Mouse (Mus musculus) embryonic facial prominence, embryonic 12.5 days (tissue): ENCODE measurements around the gene Caln1. TPM values are rescaled to one million over a fixed set of nuclear protein-coding genes. Genes with fewer than 3 reads are reported as not detected.

ENCODE experiments used
- ATAC-seq: fragments of 200-750 bp; cut with Nextera tagmentation; 2 replicates; pipeline ENCODE4 v1.8.0; 2017; ENCODE audit not compliant: insufficient number of reproducible peaks, insufficient read depth, low FRiP score, low TSS enrichment
- H3K27ac ChIP-seq: fragments of 300-500 bp; sonication (generic); 2 replicates; pipeline ENCODE4 v1.5.1; 2016; ENCODE audit warnings: mild to moderate bottlenecking
- H3K27me3 ChIP-seq: fragments of 300-500 bp; sonication (generic); 2 replicates; pipeline ENCODE4 v1.6.1; 2016; ENCODE audit warnings: mild to moderate bottlenecking, moderate library complexity
- H3K36me3 ChIP-seq: fragments of 300-500 bp; sonication (generic); 2 replicates; pipeline ENCODE4 v1.6.1; 2016; ENCODE audit warnings: mild to moderate bottlenecking
- H3K4me1 ChIP-seq: fragments of 300-500 bp; sonication (generic); 2 replicates; pipeline ENCODE4 v1.6.1; 2016
- H3K4me2 ChIP-seq: fragments of 300-500 bp; sonication (generic); replicated peaks from 2 replicates; pipeline ENCODE4 v1.6.1; 2016; ENCODE audit warnings: mild to moderate bottlenecking, moderate library complexity
- H3K4me3 ChIP-seq: fragments of 300-500 bp; sonication (generic); 2 replicates; pipeline ENCODE4 v1.5.1; 2016; ENCODE audit warnings: mild to moderate bottlenecking
- H3K9ac ChIP-seq: fragments of 300-500 bp; sonication (generic); 2 replicates; pipeline ENCODE4 v1.6.1; 2016; ENCODE audit warnings: mild to moderate bottlenecking, moderate library complexity
- H3K9me3 ChIP-seq: fragments of 300-500 bp; sonication (generic); 2 replicates; pipeline ENCODE4 v1.6.1; 2016; ENCODE audit warnings: mild to moderate bottlenecking, moderate library complexity
- WGBS: fragments of 180-500 bp; shearing (Covaris S2); methylation state at CpG from one replicate; pipeline ENCODE4 v1.1.7; 2016; 5-methylcytosine and 5-hydroxymethylcytosine counted together
- polyA plus RNA-seq: library from polyadenylated mRNA; unstranded; fragments of >200 nt; fragmentation: Nextera tagmentation; extraction: Ambion mirVana; gene quantifications from 2 replicates; pipeline ENCODE4 v1.2.1, GENCODE M21; 2016

Caln1 gene
- polyA plus RNA-seq, 1 experiment from 2014 or later: 3.1 TPM

- no peak overlapping the region for H3K9ac ChIP-seq
- no peaks in the 10 kb centered on the region for H3K36me3 ChIP-seq
- 69% methylated on average over 6 of the region's 6 CpGs for WGBS
- no peaks in the 10 kb centered on the region for H3K27me3 ChIP-seq
- no peak overlapping the region for H3K27ac ChIP-seq
- H3K9me3 ChIP-seq: no peaks in the 10 kb centered on the region
- no peaks in the 10 kb centered on the region for H3K4me1 ChIP-seq
- H3K4me3 ChIP-seq: no peak overlapping the region
- no peak overlapping the region for H3K4me2 ChIP-seq
- no peak for ATAC-seq
Measured at GRCm38 (mm10) chr5:130395142-130395541, 25.9 kb downstream of the Caln1 start.

- H3K4me1 ChIP-seq: no peaks in the 10 kb centered on the region
- H3K9ac ChIP-seq: no peak overlapping the region
- H3K9me3 ChIP-seq: peaks cover 5% of the 10 kb centered on the region; the same call in 1 of the 2 replicates
- H3K36me3 ChIP-seq: no peaks in the 10 kb centered on the region
- ATAC-seq: no peak
- H3K27me3 ChIP-seq: no peaks in the 10 kb centered on the region
- WGBS: 95% methylated on average over 8 of the region's 8 CpGs
- H3K4me2 ChIP-seq: no peak overlapping the region
- H3K27ac ChIP-seq: no peak overlapping the region
- H3K4me3 ChIP-seq: no peak overlapping the region
Measured at GRCm38 (mm10) chr5:130400136-130400917, 31.1 kb downstream of the Caln1 start.

- Histone ChIP-seq H3K9ac (no peak overlapping the region), H3K36me3 (no peaks in the 10 kb centered on the region), H3K27me3 (no peaks in the 10 kb centered on the region), H3K27ac (no peak overlapping the region), H3K9me3 (peaks cover 5% of the 10 kb centered on the region; the same call in 1 of the 2 replicates), H3K4me3 (no peak overlapping the region), H3K4me2 (no peak overlapping the region), H3K4me1 (no peaks in the 10 kb centered on the region)
- ATAC-seq: no peak
- WGBS: 39% methylated on average over 1 of the region's 1 CpGs
Measured at GRCm38 (mm10) chr5:130405201-130405600, 35.9 kb downstream of the Caln1 start.

GRCm38 (mm10) chr5:130409706-130410105 is 40.5 kb downstream of the Caln1 start:
- no peak overlapping the region for H3K4me2 ChIP-seq
- 92% methylated on average over 6 of the region's 6 CpGs for WGBS
- no peaks in the 10 kb centered on the region for H3K4me1 ChIP-seq
- ATAC-seq: no peak
- H3K9ac ChIP-seq: no peak overlapping the region
- H3K27me3 ChIP-seq: no peaks in the 10 kb centered on the region
- no peak overlapping the region for H3K27ac ChIP-seq
- no peaks in the 10 kb centered on the region for H3K36me3 ChIP-seq
- H3K4me3 ChIP-seq: no peak overlapping the region
- 0 out of 2 replicates have a peak, but pooled peaks cover 8% of the 10 kb centered on the region for H3K9me3 ChIP-seq

GRCm38 (mm10) chr5:130411516-130411915 is 42.3 kb downstream of the Caln1 start:
- no peak overlapping the region for H3K27ac ChIP-seq
- ATAC-seq: no peak
- no peak overlapping the region for H3K4me3 ChIP-seq
- no peaks in the 10 kb centered on the region for H3K36me3 ChIP-seq
- H3K4me1 ChIP-seq: no peaks in the 10 kb centered on the region
- no peak overlapping the region for H3K4me2 ChIP-seq
- H3K9me3 ChIP-seq: 0 out of 2 replicates have a peak, but pooled peaks cover 8% of the 10 kb centered on the region
- no peak overlapping the region for H3K9ac ChIP-seq
- WGBS: 93% methylated on average over 17 of the region's 17 CpGs
- no peaks in the 10 kb centered on the region for H3K27me3 ChIP-seq

GRCm38 (mm10) chr5:130447438-130447837 is 78.2 kb downstream of the Caln1 start:
- Histone ChIP-seq H3K4me1 (peaks cover 11% of the 10 kb centered on the region; the same call in 1 of the 2 replicates), H3K9ac (no peak overlapping the region), H3K4me3 (no peak overlapping the region), H3K27ac (no peak overlapping the region), H3K9me3 (no peaks in the 10 kb centered on the region), H3K4me2 (no peak overlapping the region), H3K27me3 (peaks cover 53% of the 10 kb centered on the region), H3K36me3 (no peaks in the 10 kb centered on the region)
- ATAC-seq: no peak
- 48% methylated on average over 6 of the region's 6 CpGs for whole genome bisulfite sequencing

- peak overlapping the region; percentile 96 for H3K4me2 ChIP-seq
- peak overlapping the region; percentile 57 for H3K9ac ChIP-seq
- WGBS: 2% methylated on average over 20 of the region's 20 CpGs
- H3K27me3 ChIP-seq: peaks cover 53% of the 10 kb centered on the region
- ATAC-seq: peak; percentile 32; the same call in 1 of the 2 replicates
- no peaks in the 10 kb centered on the region for H3K9me3 ChIP-seq
- H3K4me3 ChIP-seq: peak overlapping the region; percentile 51
- H3K4me1 ChIP-seq: peaks cover 11% of the 10 kb centered on the region; the same call in 1 of the 2 replicates
- H3K36me3 ChIP-seq: no peaks in the 10 kb centered on the region
- H3K27ac ChIP-seq: no peak overlapping the region
Measured at GRCm38 (mm10) chr5:130448491-130448890, 79.2 kb downstream of the Caln1 start.

GRCm38 (mm10) chr5:130448931-130449856 is 79.9 kb downstream of the Caln1 start:
- Histone ChIP-seq H3K27ac (no peak overlapping the region), H3K36me3 (no peaks in the 10 kb centered on the region), H3K4me1 (peaks cover 11% of the 10 kb centered on the region; the same call in 1 of the 2 replicates), H3K9me3 (no peaks in the 10 kb centered on the region), H3K4me2 (peak overlapping the region; percentile 96), H3K27me3 (peaks cover 53% of the 10 kb centered on the region), H3K4me3 (peak overlapping the region; percentile 51), H3K9ac (peak overlapping the region; percentile 57)
- under 1% methylated on average over 76 of the region's 77 CpGs for WGBS
- ATAC-seq: peak; percentile 63; the same call in 1 of the 2 replicates

GRCm38 (mm10) chr5:130450031-130450541 is 80.8 kb downstream of the Caln1 start:
- H3K4me3 ChIP-seq: peak overlapping the region; percentile 51
- no peaks in the 10 kb centered on the region for H3K36me3 ChIP-seq
- peaks cover 53% of the 10 kb centered on the region for H3K27me3 ChIP-seq
- no peaks in the 10 kb centered on the region for H3K9me3 ChIP-seq
- WGBS: 4% methylated on average over 14 of the region's 14 CpGs
- H3K9ac ChIP-seq: no peak overlapping the region
- peaks cover 11% of the 10 kb centered on the region; the same call in 1 of the 2 replicates for H3K4me1 ChIP-seq
- peak overlapping the region; percentile 96 for H3K4me2 ChIP-seq
- no peak overlapping the region for H3K27ac ChIP-seq
- no peak for ATAC-seq

- Histone ChIP-seq H3K27me3 (no peaks in the 10 kb centered on the region), H3K4me2 (no peak overlapping the region), H3K9ac (no peak overlapping the region), H3K36me3 (no peaks in the 10 kb centered on the region), H3K9me3 (no peaks in the 10 kb centered on the region), H3K27ac (no peak overlapping the region), H3K4me3 (no peak overlapping the region), H3K4me1 (no peaks in the 10 kb centered on the region)
- no peak for ATAC-seq
- WGBS: 94% methylated on average over 7 of the region's 7 CpGs
Measured at GRCm38 (mm10) chr5:130458076-130458475, 88.8 kb downstream of the Caln1 start.

GRCm38 (mm10) chr5:130472209-130472608 is 103.0 kb downstream of the Caln1 start:
- Histone ChIP-seq H3K4me2 (no peak overlapping the region), H3K36me3 (no peaks in the 10 kb centered on the region), H3K4me3 (no peak overlapping the region), H3K27me3 (no peaks in the 10 kb centered on the region), H3K27ac (no peak overlapping the region), H3K9ac (no peak overlapping the region), H3K9me3 (peaks cover 4% of the 10 kb centered on the region; the same call in 1 of the 2 replicates), H3K4me1 (no peaks in the 10 kb centered on the region)
- WGBS: 66% methylated on average over 10 of the region's 10 CpGs
- no peak for ATAC-seq
